Mouse (Mus musculus): ENCODE measurements around the gene Tbc1d10a.

DNA sequence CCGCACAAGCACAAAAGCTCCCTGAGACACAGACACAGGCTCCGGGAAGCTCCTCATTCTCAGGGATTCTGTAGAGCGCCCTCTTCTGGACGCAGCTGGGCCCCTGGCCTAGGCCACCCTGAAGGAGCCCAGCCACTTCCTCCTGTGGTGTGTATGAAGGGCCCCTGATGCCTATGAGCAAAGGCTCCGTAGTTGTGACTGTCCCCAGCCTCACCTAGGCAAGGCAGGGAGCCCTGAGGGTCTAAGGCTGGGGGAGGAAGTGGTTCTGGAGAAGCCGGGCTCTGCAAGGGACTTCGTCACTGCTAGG is 74.6 kb downstream of the Tbc1d10a start:
- TF ChIP-seq CTCF (IDR thresholded peaks at IDR 0.05; ENCODE audit: borderline replicate concordance, extremely low read depth, insufficient read depth, insufficient read length) = peak; percentile 59
- no peak for TF ChIP-seq POLR2A (IDR thresholded peaks at IDR 0.05; ENCODE audit: borderline replicate concordance, extremely low read depth, insufficient read depth, insufficient read length, poor library complexity, severe bottlenecking)

Measured in brain, embryonic 14.5 days (tissue).